Mouse (Mus musculus) gastrocnemius, postnatal 14 days (tissue): ENCODE results near the gene Lman1l. TPM values are rescaled to one million over a fixed set of nuclear protein-coding genes. Genes with fewer than 3 reads are reported as not detected.

ENCODE experiments used
- DNase-seq: peaks from one replicate; pipeline ENCODE4 v3.0.0; 2021; ENCODE audit warnings: mixed read lengths
- intact Hi-C: fragments of 180-260 bp; cut with DNase I; formaldehyde crosslinking; loops from one replicate; pipeline ENCODE4 v1.15.1; 2025; ENCODE audit warnings: low total_unique reads
- long read RNA-seq, 2 experiments: library from polyadenylated mRNA; stranded (forward); transcript quantifications; one replicate each; pipeline ENCODE4 v2.0.0; 2021
- total RNA-seq, 2 experiments: library from RNA; stranded (reverse); gene quantifications; 2 replicates each; pipeline ENCODE4 v1.2.3; 2021

Lman1l gene
- not detected for total RNA-seq
- long read RNA-seq, experiment 1, result 0 reads
- long read RNA-seq, experiment 2, result 0 reads

DNA sequence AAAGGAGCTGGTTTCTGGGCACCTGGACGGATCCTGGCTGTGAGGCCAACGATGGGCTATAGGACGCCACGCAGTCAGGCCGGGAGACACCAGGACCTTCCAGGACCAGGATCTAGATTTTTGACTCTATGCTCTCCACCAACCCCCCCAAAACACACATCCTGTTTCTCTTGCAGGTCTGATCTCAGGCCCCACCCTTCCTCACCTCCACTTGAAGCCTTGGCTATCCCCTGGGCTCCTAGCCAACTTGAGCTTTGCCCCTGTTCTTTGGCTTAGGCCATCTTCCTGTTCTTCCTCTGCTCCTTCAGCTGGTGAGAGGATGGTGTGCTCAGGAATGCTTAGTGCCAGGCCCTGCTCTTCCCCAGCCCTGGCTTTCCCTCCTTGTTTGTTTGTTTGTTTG, at the start of gene Lman1l:
Gene Lman1l (minus strand): TSS at position 101 of the 400 bp plus-strand sequence.
- intact Hi-C loops, result no loop called here
- no peak for DNase-seq

DNA sequence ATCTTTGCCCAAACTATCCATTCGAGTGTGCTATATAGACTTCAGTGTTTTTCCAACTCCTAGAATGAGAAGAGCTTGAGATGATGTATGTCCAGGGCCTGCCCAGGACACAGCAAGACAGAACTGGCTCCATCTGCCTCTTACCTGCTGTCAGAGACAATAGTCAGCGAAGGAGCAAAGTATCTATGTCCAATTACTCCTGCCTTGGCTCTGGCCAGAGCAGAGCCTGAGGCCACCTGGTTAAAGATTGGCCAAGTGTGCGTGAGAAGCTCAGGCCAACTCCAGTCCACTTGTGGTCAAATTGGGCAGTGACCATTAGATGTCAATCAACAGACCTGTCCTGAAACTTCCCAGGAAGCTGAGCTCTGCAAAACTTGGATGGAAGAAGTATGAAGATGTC, 49.0 kb upstream of the Lman1l start:
- intact Hi-C loops, result no loop called here
- DNase-seq, result no peak

GRCm38 (mm10) chr9:57668277-57668676, 47.7 kb upstream of the Lman1l start:
- DNase-seq, result no peak
- intact Hi-C loops, result no loop called here

DNA sequence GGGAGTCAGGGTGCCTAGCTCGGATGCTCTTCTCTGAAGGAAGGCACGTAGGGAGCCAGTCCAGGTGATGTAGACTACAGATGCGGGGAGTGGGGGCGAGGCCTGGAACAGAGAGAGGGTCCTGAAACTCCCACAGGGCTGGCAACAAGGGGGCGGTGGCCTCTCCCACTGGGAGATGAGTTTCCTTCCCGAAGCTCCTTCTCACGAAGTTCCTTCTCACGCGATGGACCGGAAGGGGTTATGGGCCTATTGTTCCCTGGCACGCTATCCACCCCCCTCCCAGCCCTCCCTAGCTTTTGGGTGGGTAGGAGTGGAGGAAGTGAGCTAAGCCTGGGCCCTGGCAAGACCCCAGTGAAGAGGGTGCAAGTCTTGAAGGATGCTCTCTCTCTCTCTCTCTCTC, 47.2 kb upstream of the Lman1l start:
- no peak for DNase-seq
- intact Hi-C loops, result no loop called here

DNA sequence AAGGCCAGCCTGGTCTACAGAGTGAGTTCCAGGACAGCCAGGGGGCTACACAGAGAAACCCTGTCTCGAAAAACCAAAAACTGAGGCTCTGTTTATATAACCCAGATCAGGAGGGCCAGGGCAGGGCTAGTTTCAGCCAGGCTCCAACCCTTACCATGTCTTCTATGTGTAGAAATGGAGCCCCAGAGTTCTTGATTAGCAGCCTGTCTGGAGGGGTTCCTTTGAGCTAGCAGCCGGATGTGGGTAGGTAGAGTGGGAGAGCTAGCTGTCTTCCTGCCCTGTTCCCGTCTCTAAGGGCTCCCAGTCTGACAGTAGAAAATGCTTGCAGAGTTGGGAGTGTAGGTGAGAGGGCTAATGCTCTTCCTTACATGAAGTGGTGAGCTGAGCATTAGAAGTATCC, 46.6 kb upstream of the Lman1l start:
- intact Hi-C loops, result no loop called here
- no peak for DNase-seq

DNA sequence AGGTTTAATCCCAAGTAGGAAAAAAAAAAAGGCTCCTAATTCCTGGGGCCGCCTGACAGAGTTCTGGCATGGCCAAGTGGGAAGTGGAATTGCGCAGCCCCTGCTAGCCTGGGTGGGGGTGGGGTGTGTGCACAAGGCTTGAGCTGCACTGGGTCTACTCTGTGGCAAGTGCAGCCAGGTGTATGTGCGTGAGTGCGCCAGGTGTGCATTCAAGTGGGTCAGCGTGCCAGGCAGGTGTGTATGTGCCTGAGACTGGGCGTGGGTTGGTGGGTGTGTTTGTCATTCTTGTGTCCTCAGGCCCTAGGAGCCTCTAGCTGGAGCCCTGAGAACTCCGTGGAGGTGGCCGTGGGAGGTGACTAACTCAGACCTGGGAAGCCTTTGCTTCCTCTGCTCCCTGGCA, 46.0 kb upstream of the Lman1l start:
- no peak for DNase-seq

GRCm38 (mm10) chr9:57664616-57665015, 44.0 kb upstream of the Lman1l start:
- DNase-seq, result no peak
- intact Hi-C loops, result no loop called here

More for the DNA sequence above, 46.0 kb upstream of the Lman1l start:
- intact Hi-C loops, result no loop called here

DNA sequence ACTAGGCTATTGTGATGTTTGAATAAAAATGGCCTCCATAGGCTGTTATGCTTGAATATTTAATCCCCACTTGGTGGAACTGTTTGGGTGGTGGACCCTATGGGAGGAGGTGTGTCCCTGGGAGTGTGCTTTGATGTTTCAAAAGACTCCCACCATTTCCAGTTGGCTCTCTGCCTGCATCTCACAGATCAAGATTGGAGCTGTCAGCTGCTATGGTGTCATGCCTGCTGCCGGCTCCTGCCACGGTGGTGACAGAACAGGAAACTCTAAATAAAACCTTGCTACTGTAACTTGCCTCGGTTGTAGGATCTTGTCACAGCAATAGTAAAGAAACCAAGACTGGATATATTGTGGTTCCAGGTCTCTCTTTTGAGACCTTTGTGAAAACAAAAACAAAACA, 41.0 kb upstream of the Lman1l start:
- intact Hi-C loops, result loop anchor here (2.0 kb wide), 1 partner anchor 79 kb away; no protein-coding TSS in a partner anchor
- DNase-seq, result no peak

GRCm38 (mm10) chr9:57660501-57660900, 39.9 kb upstream of the Lman1l start:
- intact Hi-C loops, result loop anchor here (2.0 kb wide), 1 partner anchor 80 kb away; no protein-coding TSS in a partner anchor
- DNase-seq, result no peak

- intact Hi-C loops, result loop anchor here (2.0 to 10.0 kb wide), 3 partner anchors 81 to 175 kb away; no protein-coding TSS in a partner anchor
- DNase-seq, result peak; percentile 62
These were observed 39.2 kb upstream of the Lman1l start for GRCm38 (mm10) chr9:57659774-57660173.

GRCm38 (mm10) chr9:57658970-57659369, 38.4 kb upstream of the Lman1l start:
- no peak for DNase-seq
- intact Hi-C loops, result loop anchor here (2.0 to 10.0 kb wide), 2 partner anchors 88 to 174 kb away; no protein-coding TSS in a partner anchor

GRCm38 (mm10) chr9:57657843-57658242, 37.3 kb upstream of the Lman1l start:
- intact Hi-C loops, result loop anchor here (2.0 to 10.0 kb wide), 2 partner anchors 89 to 173 kb away; no protein-coding TSS in a partner anchor
- no peak for DNase-seq

GRCm38 (mm10) chr9:57656631-57657350, 36.2 kb upstream of the Lman1l start:
- intact Hi-C loops, result loop anchor here (10.0 kb wide), 1 partner anchor 172 kb away; no protein-coding TSS in a partner anchor
- DNase-seq, result no peak

GRCm38 (mm10) chr9:57655749-57656148, 35.2 kb upstream of the Lman1l start:
- intact Hi-C loops, result loop anchor here (10.0 kb wide), 1 partner anchor 171 kb away; no protein-coding TSS in a partner anchor
- peak; percentile 93 for DNase-seq

DNA sequence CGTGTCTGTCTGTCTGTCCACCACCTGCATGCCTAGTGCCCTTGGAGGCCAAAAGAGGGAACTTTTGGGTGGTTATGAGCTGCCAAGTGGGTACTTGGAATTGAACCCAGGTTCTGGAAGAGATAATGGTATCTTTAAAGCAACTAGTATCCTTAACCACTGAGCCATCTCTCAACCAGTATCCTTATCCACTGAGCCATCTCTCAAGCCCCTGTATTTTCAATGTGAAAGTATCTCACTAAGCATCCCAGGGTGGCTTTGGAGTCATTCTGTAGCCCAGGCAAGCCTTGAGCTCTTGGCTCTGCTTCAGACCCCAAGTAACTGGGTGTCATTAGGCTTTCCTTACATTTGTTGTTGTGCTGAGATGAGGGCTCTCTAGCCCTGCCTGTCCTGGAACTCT, 34.4 kb upstream of the Lman1l start:
- intact Hi-C loops, result loop anchor here (5.0 to 10.0 kb wide), 3 partner anchors 38 to 170 kb away; partner anchors contain the start of gene Fam219b
- DNase-seq, result no peak

DNA sequence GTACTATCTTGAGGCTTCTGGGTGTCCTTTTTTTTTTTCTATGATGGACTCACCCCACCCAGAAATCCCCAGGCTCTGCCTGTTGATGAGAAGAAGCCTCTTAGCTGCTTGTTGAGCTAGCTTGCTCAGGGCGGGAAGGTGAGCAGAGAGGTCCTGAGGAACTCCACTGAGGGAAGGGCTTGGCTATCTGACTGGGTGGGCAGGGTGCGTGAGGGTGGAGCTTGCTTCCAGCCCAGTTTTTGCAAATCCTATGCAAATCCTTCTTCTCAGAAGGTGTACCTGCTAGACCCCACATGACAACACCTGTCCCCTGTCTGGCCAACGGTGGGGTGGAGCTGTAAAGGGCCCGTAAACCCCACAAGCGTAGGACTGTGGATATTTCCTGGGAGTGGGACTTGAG, 32.7 kb upstream of the Lman1l start, which contains the start of gene Csk:
Gene Csk (minus strand): TSS at position 349 of the 400 bp plus-strand sequence.
- intact Hi-C loops, result loop anchor here (5.0 to 10.0 kb wide), 3 partner anchors 36 to 168 kb away; partner anchors contain the start of gene Fam219b

DNA sequence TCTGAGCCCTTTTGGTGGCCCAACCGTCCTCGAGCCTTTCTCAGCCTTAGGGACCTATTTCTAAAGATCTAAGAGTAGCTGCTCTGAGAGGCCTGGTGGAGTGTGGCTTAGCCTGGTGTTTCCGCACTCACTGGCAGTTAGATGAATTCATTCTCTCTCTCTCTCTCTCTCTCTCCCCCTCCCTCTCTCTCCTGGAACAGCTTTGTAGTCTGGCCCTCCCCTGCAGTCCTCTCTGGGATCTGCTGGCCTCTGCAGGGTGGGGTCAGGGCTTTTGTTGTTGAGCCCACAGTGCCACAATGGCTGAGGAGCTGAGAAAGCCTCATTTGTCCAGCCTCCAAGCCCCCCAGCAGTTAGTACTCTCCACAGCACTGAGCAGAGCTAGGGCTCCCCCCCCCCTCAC, 32.3 kb upstream of the Lman1l start:
- intact Hi-C loops, result loop anchor here (5.0 to 10.0 kb wide), 3 partner anchors 36 to 168 kb away; partner anchors contain the start of gene Fam219b
- no peak for DNase-seq

More for the DNA sequence above, 32.7 kb upstream of the Lman1l start, which contains the start of gene Csk:
- no peak for DNase-seq

- no peak for DNase-seq
- intact Hi-C loops, result loop anchor here (5.0 to 10.0 kb wide), 3 partner anchors 35 to 168 kb away; partner anchors contain the start of gene Fam219b
These were observed 31.8 kb upstream of the Lman1l start for GRCm38 (mm10) chr9:57652351-57652750.

DNA sequence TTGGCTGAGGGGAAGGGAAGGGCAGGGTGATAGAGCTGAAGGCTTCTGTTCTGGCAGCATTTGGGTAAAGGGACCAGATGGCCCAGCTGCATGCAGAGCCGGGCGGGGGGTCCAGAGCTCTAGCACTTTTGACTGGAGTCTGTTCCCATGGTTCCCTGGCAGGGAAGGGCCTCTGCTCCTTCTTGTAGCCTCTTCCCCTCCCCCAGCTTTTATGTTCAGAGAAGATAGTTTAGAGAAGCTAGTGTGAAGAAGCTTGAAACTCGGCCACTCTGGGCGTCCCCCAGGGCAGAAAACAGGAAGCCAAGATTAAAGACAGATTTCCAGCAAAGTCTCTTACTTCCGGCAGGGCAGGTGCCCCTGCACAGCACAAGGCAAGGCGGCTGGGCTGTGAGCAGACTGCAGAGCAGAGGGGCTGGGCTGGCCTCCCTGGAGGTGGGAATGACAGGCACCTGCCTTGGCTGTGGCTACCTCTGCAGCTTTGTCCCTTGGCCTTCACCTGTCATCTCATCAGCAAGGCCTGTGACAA, 30.3 kb upstream of the Lman1l start:
- DNase-seq, result no peak
- intact Hi-C loops, result loop anchor here (5.0 to 10.0 kb wide), 3 partner anchors 34 to 166 kb away; partner anchors contain the start of gene Fam219b
